Comparison of ENCODE assay signal across 8 mouse cellular contexts in the genomic region with DNA sequence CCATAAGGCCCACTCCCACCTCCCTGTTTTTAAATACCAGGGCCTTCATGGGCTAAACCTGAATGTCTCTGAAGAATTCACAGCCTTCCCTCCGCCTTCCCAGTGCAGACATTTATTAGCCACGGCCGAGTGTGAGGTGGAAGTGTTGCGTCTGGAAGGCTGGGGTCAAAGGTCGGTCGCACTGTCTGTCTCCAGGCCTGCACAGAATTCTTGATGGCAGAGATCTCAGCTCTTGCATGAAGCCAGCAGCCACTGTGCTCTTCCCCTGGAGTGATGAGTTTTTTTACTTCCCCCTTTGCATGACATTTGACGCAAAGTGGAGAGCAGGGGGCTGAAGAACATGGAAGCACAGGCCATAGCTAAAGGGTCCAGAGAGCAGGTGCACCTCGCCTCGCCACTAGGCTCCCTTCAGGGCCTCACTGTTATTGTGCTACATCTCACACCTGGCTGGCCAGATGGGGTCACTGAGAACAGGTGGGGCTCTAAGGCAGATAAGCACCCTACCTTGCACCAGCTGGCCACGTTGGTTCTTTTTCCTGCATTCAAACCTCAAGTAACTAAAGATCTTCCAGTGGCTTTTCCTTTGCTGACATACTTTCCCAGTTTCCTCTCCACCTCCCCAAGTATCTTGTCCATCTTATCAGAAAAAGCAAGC.
A peak's percentile ranks its signal among the peaks of the same experiment; 100 is the strongest.
DNase-seq lines count a peak whose midpoint lies in the region; ATAC-seq lines count a peak whose summit lies in the region.

No protein-coding gene starts in this region.

- 0 out of 2 replicates have a peak overlapping the region, but pooled peaks have one; percentile 29 for H3K9ac ChIP-seq in forebrain, embryonic 15.5 days (replicated peaks)
- no peak overlapping the region for H3K9ac ChIP-seq in limb, embryonic 11.5 days (ENCODE audit: low read length)

- intact Hi-C loops in left cerebral cortex, postnatal 4 days (cut with DNase I) = no loop called here
- intact Hi-C loops in left cerebral cortex, postnatal 14 days (cut with DNase I) = no loop called here

- H3K36me3 ChIP-seq in forebrain, embryonic 15.5 days = no peaks in the 10 kb centered on the region
- no peaks in the 10 kb centered on the region for H3K36me3 ChIP-seq in limb, embryonic 11.5 days (ENCODE audit: control insufficient read depth, insufficient read depth, low read length)

- H3K9me3 ChIP-seq in forebrain, embryonic 15.5 days = no peaks in the 10 kb centered on the region
- no peaks in the 10 kb centered on the region for H3K9me3 ChIP-seq in limb, embryonic 11.5 days (ENCODE audit: control insufficient read depth, low read length)

- H3K4me3 ChIP-seq in forebrain, embryonic 15.5 days = no peak overlapping the region
- H3K4me3 ChIP-seq in limb, embryonic 11.5 days (ENCODE audit: low read depth, low read length) = no peak overlapping the region

- H3K27me3 ChIP-seq in forebrain, embryonic 15.5 days = no peaks in the 10 kb centered on the region
- no peaks in the 10 kb centered on the region for H3K27me3 ChIP-seq in limb, embryonic 11.5 days (ENCODE audit: control insufficient read depth, insufficient read depth, low read length)

- ATAC-seq in forebrain, embryonic 15.5 days (replicated peaks) = no peak
- no peak for ATAC-seq in limb, embryonic 11.5 days (ENCODE audit: insufficient number of reproducible peaks, low FRiP score, low TSS enrichment, low read depth)

- H3K27ac ChIP-seq in forebrain, embryonic 15.5 days (replicated peaks) = peak overlapping the region; percentile 90
- no peak overlapping the region for H3K27ac ChIP-seq in limb, embryonic 11.5 days (replicated peaks; ENCODE audit: low read depth, low read length)

- peaks cover 82% of the 10 kb centered on the region for H3K4me1 ChIP-seq in forebrain, embryonic 15.5 days
- H3K4me1 ChIP-seq in limb, embryonic 11.5 days (ENCODE audit: control insufficient read depth, insufficient read depth, low read length) = peaks cover 28% of the 10 kb centered on the region

- no peak overlapping the region for H3K4me2 ChIP-seq in forebrain, embryonic 15.5 days (replicated peaks)
- H3K4me2 ChIP-seq in limb, embryonic 11.5 days (ENCODE audit: low read depth, severe bottlenecking) = no peak overlapping the region

- WGBS in forebrain, embryonic 15.5 days = 56% methylated on average over 10 of the region's 10 CpGs
- WGBS in limb, embryonic 11.5 days = 47% methylated on average over 10 of the region's 10 CpGs

- peak; percentile 43 for DNase-seq in left cerebral cortex, postnatal 4 days
- no peak for DNase-seq in left cerebral cortex, postnatal 14 days (ENCODE audit: low spot score in 2 of 2)
- DNase-seq in limb, embryonic 11.5 days (ENCODE audit: low spot score) = peak; percentile 39
- peak; percentile 37 for DNase-seq in retina, postnatal 1 day
- DNase-seq in thymus, adult 18-20 months = no peak
- no peak for DNase-seq in adrenal gland, postnatal 10 days
- DNase-seq in ovary, postnatal 14 days (ENCODE audit: low spot score) = no peak

Comparison
In these comparisons a context has a peak if more than half of its experiments do, and no peak if none do; other contexts are left out.
1. DNase-seq: peak in left cerebral cortex, postnatal 4 days (single experiment), limb, embryonic 11.5 days (single experiment) and retina, postnatal 1 day (single experiment); none in left cerebral cortex, postnatal 14 days (0 of 2), thymus, adult 18-20 months (0 of 2), adrenal gland, postnatal 10 days (single experiment) and ovary, postnatal 14 days (single experiment).